Mouse (Mus musculus) thymus, adult 2 months (tissue): ENCODE measurements around the gene 1500009L16Rik.

Experiments
- CTCF ChIP-seq: fragments of 200-500 bp; IDR thresholded peaks from 2 replicates; pipeline ENCODE4 v1.5.1; 2012; ENCODE audit warnings: mild to moderate bottlenecking, control low read depth, low read length, moderate library complexity, borderline replicate concordance; ENCODE audit not compliant: control insufficient read depth, poor library complexity, insufficient read depth; ENCODE audit errors: extremely low read depth
- POLR2A ChIP-seq: fragments of 200-500 bp; IDR thresholded peaks from 2 replicates; pipeline ENCODE4 v1.6.1; 2012; ENCODE audit warnings: mild to moderate bottlenecking, low read length, control low read depth, moderate library complexity; ENCODE audit not compliant: control insufficient read depth, poor library complexity, insufficient read depth; ENCODE audit errors: extremely low read depth

- TF ChIP-seq CTCF: no peak
- TF ChIP-seq POLR2A: no peak
These were observed 12.7 kb upstream of the 1500009L16Rik start for GRCm38 (mm10) chr10:83709920-83710319.
